Mouse (Mus musculus) 3134 (cell line): ENCODE data around the gene Dennd6b.

Source experiments
- DNase-seq: peaks from one replicate; pipeline ENCODE4 v3.0.0-alpha.2; 2011; ENCODE audit warnings: low spot score; ENCODE audit not compliant: insufficient read length; ENCODE audit errors: extremely low read depth

The Dennd6b gene

GRCm38 (mm10) chr15:89165478-89165877 is 30.8 kb downstream of the Dennd6b start:
- DNase-seq, result no peak

- DNase-seq, result no peak
Measured at GRCm38 (mm10) chr15:89161397-89161796, 34.9 kb downstream of the Dennd6b start.

GRCm38 (mm10) chr15:89158516-89158915 is 37.8 kb downstream of the Dennd6b start:
- DNase-seq, result no peak

- peak; percentile 55 for DNase-seq
Measured at GRCm38 (mm10) chr15:89157954-89158353, 38.3 kb downstream of the Dennd6b start.

- DNase-seq, result no peak
Measured at GRCm38 (mm10) chr15:89152312-89152711, 44.0 kb downstream of the Dennd6b start.

GRCm38 (mm10) chr15:89150041-89150390 is 46.3 kb downstream of the Dennd6b start:
- no peak for DNase-seq

GRCm38 (mm10) chr15:89149271-89150040 is 46.8 kb downstream of the Dennd6b start, which contains the start of gene Mapk11:
Gene Mapk11, minus strand, starts transcription at chr15:89149628.
- peak; percentile 50 for DNase-seq

GRCm38 (mm10) chr15:89148496-89149270 is 47.6 kb downstream of the Dennd6b start:
- no peak for DNase-seq

GRCm38 (mm10) chr15:89147895-89148294 is 48.4 kb downstream of the Dennd6b start:
- no peak for DNase-seq

- DNase-seq, result no peak
Measured at GRCm38 (mm10) chr15:89147456-89147855, 48.8 kb downstream of the Dennd6b start.

- DNase-seq, result no peak
Measured at GRCm38 (mm10) chr15:89147024-89147423, 49.3 kb downstream of the Dennd6b start.

GRCm38 (mm10) chr15:89146537-89146936 is 49.8 kb downstream of the Dennd6b start:
- no peak for DNase-seq

GRCm38 (mm10) chr15:89145813-89146350 is 50.4 kb downstream of the Dennd6b start:
- DNase-seq, result no peak

GRCm38 (mm10) chr15:89144965-89145364 is 51.3 kb downstream of the Dennd6b start:
- DNase-seq, result no peak

- no peak for DNase-seq
Measured at GRCm38 (mm10) chr15:89143134-89143533, 53.2 kb downstream of the Dennd6b start.

- no peak for DNase-seq
Measured at GRCm38 (mm10) chr15:89141905-89142304, 54.4 kb downstream of the Dennd6b start.

- no peak for DNase-seq
Measured at GRCm38 (mm10) chr15:89141443-89141842, 54.9 kb downstream of the Dennd6b start.

GRCm38 (mm10) chr15:89140659-89141252 is 55.5 kb downstream of the Dennd6b start, which contains the start of gene Mapk12:
Gene Mapk12, minus strand, starts transcription at chr15:89140703.
- DNase-seq, result peak; percentile 51

- peak; percentile 54 for DNase-seq
Measured at GRCm38 (mm10) chr15:89140048-89140658, 56.1 kb downstream of the Dennd6b start.

GRCm38 (mm10) chr15:89138531-89138930 is 57.8 kb downstream of the Dennd6b start:
- no peak for DNase-seq

GRCm38 (mm10) chr15:89138046-89138405 is 58.3 kb downstream of the Dennd6b start:
- no peak for DNase-seq
